Mouse (Mus musculus) layer of hippocampus, adult 6 months (tissue): Measurements from ENCODE around the gene Gm2897. TPM values are rescaled to one million over a fixed set of nuclear protein-coding genes. Genes with fewer than 3 reads are reported as not detected.

Experiments used
- long read RNA-seq, 2 experiments: library from polyadenylated mRNA; unstranded; transcript quantifications; one replicate each; pipeline ENCODE4 v2.0.0; 2019 to 2020
- polyA plus RNA-seq: library from polyadenylated mRNA; unstranded; fragments of <200 nt; fragmentation: Nextera tagmentation; gene quantifications from 2 replicates; pipeline ENCODE4 v1.2.3, GENCODE M21; 2021

Gm2897 gene
- polyA plus RNA-seq = 0.75 and 0.78 TPM in 2 replicates
- long read RNA-seq, experiment 1, partial matches to known transcripts = 0 of 2 reads
- long read RNA-seq, experiment 1, other reads (novel, unspliced or antisense) = 2 of 2 reads
- long read RNA-seq, experiment 2, partial matches to known transcripts = 1 of 8 reads
- long read RNA-seq, experiment 2, other reads (novel, unspliced or antisense) = 6 of 8 reads

DNA sequence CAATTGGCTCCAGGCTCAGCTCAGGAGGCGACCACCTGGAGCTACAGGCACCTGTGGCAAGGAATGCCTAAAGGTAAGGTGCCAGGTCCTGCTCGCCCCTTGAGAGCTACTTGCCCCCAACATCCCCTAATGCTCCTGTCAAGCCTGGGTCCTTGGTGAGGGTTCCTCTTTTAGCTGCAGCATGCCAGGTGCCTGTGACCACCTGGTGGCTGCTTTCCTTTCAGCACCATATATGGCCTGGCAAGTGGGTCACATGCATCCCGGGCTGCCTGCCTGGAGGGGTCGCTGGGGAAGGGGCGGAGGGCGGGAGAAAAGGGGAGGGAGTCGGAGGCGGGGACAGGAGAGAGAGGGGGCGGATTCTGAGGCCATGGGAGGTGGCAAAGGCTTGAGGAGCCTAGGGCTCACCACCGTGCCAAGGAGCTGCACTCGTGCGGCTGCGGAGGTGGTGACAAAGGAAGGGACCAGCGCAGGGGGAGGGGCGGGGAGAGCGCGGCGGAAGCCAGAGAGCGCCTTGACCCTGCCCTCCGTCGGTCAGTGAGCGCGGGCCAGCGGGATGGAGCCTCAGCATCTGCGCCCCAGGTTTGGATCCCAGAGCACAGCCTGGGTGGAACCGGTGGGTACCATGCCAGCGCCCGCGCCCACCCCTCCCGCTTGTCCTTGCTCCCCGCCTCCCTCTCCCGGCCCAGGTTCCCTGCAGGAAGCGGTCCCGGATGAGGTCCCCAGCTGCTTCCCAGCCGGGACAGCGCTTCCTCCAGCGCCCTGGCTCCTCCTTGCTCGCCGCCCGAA, at the start of gene Gm2897:
Gene Gm2897, plus strand, starts transcription at position 559 of the 786 bp plus-strand sequence.

GRCm38 (mm10) chr14:3029702-3030101, 19.4 kb upstream of the Gm2897 start, which contains the start of gene Gm2888:
Gene Gm2888, plus strand, starts transcription at chr14:3030002.

Other genes starting within 250 kb of the Gm2897 start
- not detected in 2 replicates for gene Gm2888, start 19.3 kb upstream of the Gm2897 start, polyA plus RNA-seq
- gene Gm10340, start 84.7 kb downstream of the Gm2897 start, polyA plus RNA-seq = not detected in 2 replicates
- gene Gm5795, start 139.0 kb downstream of the Gm2897 start, polyA plus RNA-seq = not detected in 2 replicates
- gene D830030K20Rik, start 159.2 kb downstream of the Gm2897 start, polyA plus RNA-seq = 6.6 and 7.5 TPM in 2 replicates